Mouse (Mus musculus) C2C12 (cell line): Measurements from ENCODE around the gene Rnf135. TPM values are rescaled to one million over a fixed set of nuclear protein-coding genes. Genes with fewer than 3 reads are reported as not detected.
A peak's percentile ranks its signal among the peaks of the same experiment; 100 is the strongest.
"Not testable (repeated sequence)": the region's sequence is repeated elsewhere in the genome, so short reads cannot be mapped to it uniquely, and the experiment has no call there.

Experiments
- H3K27me3 ChIP-seq: one replicate; pipeline ENCODE4 v1.6.1; 2011; ENCODE audit not compliant: control insufficient read depth, insufficient read depth, insufficient read length
- H3K36me3 ChIP-seq: one replicate; pipeline ENCODE4 v1.6.1; 2011; ENCODE audit not compliant: control insufficient read depth, insufficient read depth
- H3K4me3 ChIP-seq: one replicate; pipeline ENCODE4 v1.5.1; 2011; ENCODE audit warnings: mild to moderate bottlenecking, control low read depth; ENCODE audit not compliant: poor library complexity, insufficient read depth, severe bottlenecking
- H3K79me2 ChIP-seq: one replicate; pipeline ENCODE4 v1.6.1; 2011; ENCODE audit not compliant: control insufficient read depth, insufficient read depth
- H3K79me3 ChIP-seq: one replicate; pipeline ENCODE4 v1.6.1; 2011; ENCODE audit warnings: low read depth, control low read depth
- H3ac ChIP-seq: one replicate; pipeline ENCODE3; 2011; ENCODE audit warnings: low read depth; ENCODE audit not compliant: control insufficient read depth, insufficient read length
- CEBPB ChIP-seq: IDR thresholded peaks from one replicate; pipeline ENCODE4 v1.6.1; 2011; ENCODE audit warnings: low read depth, mild to moderate bottlenecking, control low read depth, moderate library complexity
- CTCF ChIP-seq: IDR thresholded peaks from one replicate; pipeline ENCODE4 v1.5.1; 2011; ENCODE audit not compliant: control insufficient read depth, insufficient read depth, insufficient read length
- FOSL1 ChIP-seq: IDR thresholded peaks from one replicate; pipeline ENCODE4 v1.8.0; 2011; ENCODE audit warnings: mild to moderate bottlenecking, low read length; ENCODE audit not compliant: poor library complexity, insufficient read depth, severe bottlenecking
- MAX ChIP-seq: IDR thresholded peaks from one replicate; pipeline ENCODE4 v1.6.1; 2011; ENCODE audit warnings: mild to moderate bottlenecking, control low read depth
- MYOD1 ChIP-seq: IDR thresholded peaks from one replicate; pipeline ENCODE4 v1.6.1; 2011; ENCODE audit warnings: low read depth; ENCODE audit not compliant: control insufficient read depth, insufficient read length
- MYOG ChIP-seq: IDR thresholded peaks from one replicate; pipeline ENCODE4 v1.6.1; 2011; ENCODE audit not compliant: control insufficient read depth, insufficient read length; ENCODE audit errors: extremely low read depth
- USF1 ChIP-seq: IDR thresholded peaks from one replicate; pipeline ENCODE4 v1.6.1; 2011; ENCODE audit warnings: low read depth, mild to moderate bottlenecking, control low read depth, moderate library complexity
- polyA plus RNA-seq: library from polyadenylated mRNA; unstranded; fragments of >200 nt; fragmentation: generic; extraction: Trizol; gene quantifications from one replicate; pipeline ENCODE4 v1.2.1, GENCODE M21; 2012; ENCODE audit warnings: missing spikeins

Gene Rnf135
- polyA plus RNA-seq, 1 experiment, result 3.6 TPM

GRCm38 (mm10) chr11:80141825-80142521, 41.7 kb upstream of the Rnf135 start, which contains the start of gene Tefm:
TSS of gene Tefm (minus strand) at chr11:80142175.
- peaks cover 43% of the 10 kb centered on the region for H3K79me2 ChIP-seq
- TF ChIP-seq FOSL1 (no peak), CTCF (no peak), CEBPB (peak; percentile 9), MYOD1 (no peak), MAX (peak; percentile 87), MYOG (no peak)

GRCm38 (mm10) chr11:80142872-80143271, 40.8 kb upstream of the Rnf135 start:
- peaks cover 35% of the 10 kb centered on the region for H3K79me2 ChIP-seq
- H3ac ChIP-seq, result no peak overlapping the region
- H3K27me3 ChIP-seq, result no peaks in the 10 kb centered on the region
- TF ChIP-seq MAX, result no peak
- TF ChIP-seq CTCF, result no peak
- TF ChIP-seq MYOD1, result no peak
- TF ChIP-seq MYOG, result no peak
- TF ChIP-seq USF1, result no peak
- no peak for TF ChIP-seq FOSL1
- no peak for TF ChIP-seq CEBPB
- peaks cover 22% of the 10 kb centered on the region for H3K36me3 ChIP-seq
- no peak overlapping the region for H3K4me3 ChIP-seq
- peaks cover 13% of the 10 kb centered on the region for H3K79me3 ChIP-seq

More at GRCm38 (mm10) chr11:80141825-80142521, 41.7 kb upstream of the Rnf135 start, which contains the start of gene Tefm:
- H3K27me3 ChIP-seq, result no peaks in the 10 kb centered on the region
- peak within 1 kb of the TSS; percentile 91 for H3K4me3 ChIP-seq
- peak within 1 kb of the TSS; percentile 97 for H3ac ChIP-seq
- H3K79me3 ChIP-seq, result peaks cover 13% of the 10 kb centered on the region
- H3K36me3 ChIP-seq, result peaks cover 31% of the 10 kb centered on the region

- no peak overlapping the region for H3ac ChIP-seq
Observed at GRCm38 (mm10) chr11:80145787-80146275, 37.8 kb upstream of the Rnf135 start.

GRCm38 (mm10) chr11:80147748-80148147, 35.9 kb upstream of the Rnf135 start:
- no peaks in the 10 kb centered on the region for H3K36me3 ChIP-seq
- TF ChIP-seq FOSL1 (no peak), USF1 (no peak), MYOD1 (no peak), CEBPB (no peak), MYOG (no peak), MAX (no peak), CTCF (no peak)
- H3K79me2 ChIP-seq, result no peaks in the 10 kb centered on the region
- H3K27me3 ChIP-seq, result no peaks in the 10 kb centered on the region
- H3ac ChIP-seq, result no peak overlapping the region
- H3K79me3 ChIP-seq, result no peaks in the 10 kb centered on the region
- H3K4me3 ChIP-seq, result no peak overlapping the region

More at GRCm38 (mm10) chr11:80145787-80146275, 37.8 kb upstream of the Rnf135 start:
- H3K79me2 ChIP-seq, result peaks cover 13% of the 10 kb centered on the region
- no peaks in the 10 kb centered on the region for H3K27me3 ChIP-seq
- no peak overlapping the region for H3K4me3 ChIP-seq
- peaks cover 7% of the 10 kb centered on the region for H3K79me3 ChIP-seq
- TF ChIP-seq MYOD1 (no peak), FOSL1 (no peak), CTCF (no peak), MYOG (no peak), MAX (no peak), CEBPB (no peak), USF1 (no peak)
- H3K36me3 ChIP-seq, result no peaks in the 10 kb centered on the region

DNA sequence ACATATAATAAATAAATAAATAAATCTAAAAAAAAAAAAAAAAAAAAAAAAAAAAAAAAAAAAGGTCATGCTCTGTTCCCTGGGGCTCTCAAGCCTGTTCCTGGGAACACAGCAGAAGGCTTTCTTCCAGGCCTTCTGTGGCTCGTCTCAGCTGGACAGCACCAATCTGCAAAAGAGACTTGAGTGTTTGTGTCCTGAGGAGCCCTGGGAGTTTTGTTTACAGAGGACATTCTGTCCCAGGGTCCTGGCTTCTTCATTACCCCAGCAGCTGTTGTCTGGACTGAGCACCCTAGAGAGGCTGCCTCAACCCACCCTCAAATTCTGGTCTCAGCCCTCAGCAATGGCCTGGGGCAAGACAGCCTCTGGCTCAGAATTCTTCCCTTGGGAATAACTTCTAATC, 35.3 kb upstream of the Rnf135 start:
- Histone ChIP-seq H3K4me3 (no peak overlapping the region), H3K36me3 (no peaks in the 10 kb centered on the region), H3ac (no peak overlapping the region), H3K27me3 (no peaks in the 10 kb centered on the region), H3K79me3 (no peaks in the 10 kb centered on the region), H3K79me2 (no peaks in the 10 kb centered on the region)
- TF ChIP-seq MYOD1 (no peak), MYOG (no peak), FOSL1 (no peak)

DNA sequence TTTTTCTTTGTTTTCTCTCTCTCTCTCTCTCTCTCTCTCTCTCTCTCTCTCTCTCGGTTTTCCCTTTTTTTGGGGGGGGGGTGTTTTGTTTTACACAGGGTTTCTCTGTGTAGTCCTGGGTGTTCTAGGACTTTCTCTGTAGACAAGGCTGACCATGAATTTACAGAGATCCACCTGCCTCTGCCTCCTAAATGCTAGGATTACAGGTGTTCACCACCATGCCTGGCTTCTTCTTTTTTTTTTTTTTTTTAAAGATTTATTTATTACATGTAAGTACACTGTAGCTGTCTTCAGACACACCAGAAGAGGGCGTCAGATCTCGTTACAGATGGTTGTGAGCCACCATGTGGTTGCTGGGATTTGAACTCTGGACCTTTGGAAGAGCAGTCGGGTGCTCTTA, 34.7 kb upstream of the Rnf135 start:
- not testable (repeated sequence) for H3K27me3 ChIP-seq, H3K4me3 ChIP-seq, H3K36me3 ChIP-seq, H3K79me2 ChIP-seq, H3K79me3 ChIP-seq, H3ac ChIP-seq
